Mouse (Mus musculus) embryo, embryonic 10.5 days (tissue): ENCODE results near the gene Nlk.
"Not testable (repeated sequence)": the region's sequence is repeated elsewhere in the genome, so short reads cannot be mapped to it uniquely, and the experiment has no call there.

Source experiments
- DNase-seq: peaks from one replicate; pipeline ENCODE4 v3.0.0-alpha.2; 2015; ENCODE audit warnings: low spot score

The Nlk gene

DNA sequence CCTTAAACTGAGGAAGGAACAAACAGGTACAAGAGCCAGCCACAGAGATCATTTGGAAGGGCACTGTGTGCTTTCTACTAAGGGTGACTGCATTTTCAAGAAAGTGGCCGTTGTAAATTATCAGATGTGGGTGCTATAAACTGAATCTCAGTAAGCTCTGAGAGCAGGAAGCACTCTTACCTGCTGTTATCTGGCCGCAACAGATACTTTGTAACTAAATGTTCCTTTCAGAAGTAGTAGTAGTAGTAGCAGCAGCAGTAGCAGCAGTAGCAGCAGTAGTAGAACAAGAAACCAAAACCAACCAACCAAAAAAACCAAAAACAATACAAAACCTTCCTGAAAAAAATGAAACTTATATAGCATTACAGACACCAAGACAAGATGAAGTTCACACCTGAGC is 101.4 kb downstream of the Nlk start:
- DNase-seq = no peak

DNA sequence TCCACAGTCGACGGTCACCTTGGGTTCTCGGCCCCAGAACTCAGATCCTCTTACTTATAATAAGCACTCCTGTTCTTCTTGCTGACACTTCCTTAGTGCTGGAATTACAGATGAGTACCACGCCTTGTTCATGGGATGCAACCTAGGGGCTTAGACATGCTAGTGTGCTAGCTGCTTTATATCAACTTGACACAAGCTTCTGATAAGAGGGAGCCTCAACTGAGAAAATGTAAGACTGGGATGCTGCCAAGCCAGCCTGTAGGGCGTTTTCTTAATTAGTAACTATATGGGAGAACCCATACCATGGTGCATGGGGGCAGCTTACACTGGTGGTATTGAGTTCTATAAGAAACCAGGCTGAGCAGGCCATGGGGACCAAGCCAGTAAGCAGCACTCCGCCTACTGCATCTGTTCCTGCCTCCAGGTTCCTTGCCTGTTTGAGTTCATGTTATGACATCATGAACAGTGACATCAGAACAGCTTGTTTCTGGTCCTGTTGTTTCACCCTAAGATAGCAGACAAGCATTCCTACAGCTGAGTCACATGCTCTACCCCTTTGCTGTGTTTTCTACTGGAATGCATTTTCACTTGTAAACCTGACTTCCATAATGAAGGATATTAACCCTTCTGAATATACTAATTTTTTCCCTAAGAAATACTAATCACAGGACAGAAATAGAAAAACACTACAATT is 102.8 kb downstream of the Nlk start:
- no peak for DNase-seq

GRCm38 (mm10) chr11:78587677-78588076 is 109.5 kb downstream of the Nlk start:
- not testable (repeated sequence) for DNase-seq

DNA sequence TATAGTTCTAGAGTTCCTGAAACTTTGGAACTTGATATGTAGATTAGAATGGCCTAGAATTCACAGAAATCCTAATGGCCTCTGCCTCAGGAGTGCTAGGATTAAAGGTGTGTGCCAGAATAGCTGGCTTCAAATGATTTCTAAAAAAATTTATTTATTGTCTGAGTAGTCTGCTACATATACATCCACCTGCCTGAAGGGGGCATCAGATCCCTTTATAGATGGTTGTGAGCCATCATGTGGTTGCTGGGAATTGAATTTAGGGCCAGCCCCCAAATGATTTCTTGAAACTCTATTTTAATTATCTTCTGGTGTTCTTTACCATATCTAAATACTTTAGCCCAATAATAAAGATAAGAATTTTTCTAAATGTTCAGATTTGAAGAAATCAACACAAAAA is 111.1 kb downstream of the Nlk start:
- DNase-seq = peak; percentile 31

DNA sequence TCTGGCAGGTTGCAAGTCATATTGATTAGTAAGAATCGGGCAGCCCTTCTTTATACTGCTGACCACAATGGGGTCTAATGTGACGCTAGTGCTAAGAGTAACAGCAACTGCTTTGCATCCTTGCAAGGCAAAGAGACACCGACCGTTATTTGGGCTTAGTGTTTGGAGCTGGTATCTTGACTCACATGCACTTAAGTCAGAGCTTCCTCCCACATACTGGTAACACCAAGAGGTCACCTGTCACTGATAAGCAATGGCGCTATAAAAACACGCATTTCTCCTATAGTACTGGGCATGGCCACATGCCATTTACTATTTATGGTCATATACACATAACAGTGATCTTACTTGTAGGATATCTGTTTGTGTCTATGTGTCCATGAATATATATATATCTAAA is 114.3 kb downstream of the Nlk start:
- DNase-seq = no peak

DNA sequence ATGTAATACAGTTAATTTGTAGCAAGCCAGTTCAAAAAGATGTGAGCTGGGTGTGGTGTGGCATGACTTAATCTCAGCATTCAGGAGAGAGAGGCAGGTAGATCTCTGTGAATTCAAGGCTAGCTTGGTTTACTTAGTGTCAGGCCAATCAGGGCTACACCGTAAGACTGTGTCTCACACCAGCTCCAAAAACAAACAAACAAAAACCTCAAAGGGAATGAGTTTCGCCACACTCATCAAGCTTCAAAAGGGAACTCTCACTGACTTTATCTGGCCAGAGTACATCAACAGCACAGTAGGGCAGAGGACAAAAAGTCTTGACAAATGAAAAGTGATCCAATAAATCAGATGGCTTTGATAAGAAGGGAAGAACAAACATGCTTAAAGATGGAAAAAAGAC is 122.2 kb downstream of the Nlk start:
- DNase-seq = no peak

- no peak for DNase-seq
These were observed 122.6 kb downstream of the Nlk start for GRCm38 (mm10) chr11:78574536-78574935.

GRCm38 (mm10) chr11:78574031-78574430 is 123.1 kb downstream of the Nlk start:
- DNase-seq = not testable (repeated sequence)

GRCm38 (mm10) chr11:78571854-78572253 is 125.3 kb downstream of the Nlk start:
- DNase-seq = no peak

DNA sequence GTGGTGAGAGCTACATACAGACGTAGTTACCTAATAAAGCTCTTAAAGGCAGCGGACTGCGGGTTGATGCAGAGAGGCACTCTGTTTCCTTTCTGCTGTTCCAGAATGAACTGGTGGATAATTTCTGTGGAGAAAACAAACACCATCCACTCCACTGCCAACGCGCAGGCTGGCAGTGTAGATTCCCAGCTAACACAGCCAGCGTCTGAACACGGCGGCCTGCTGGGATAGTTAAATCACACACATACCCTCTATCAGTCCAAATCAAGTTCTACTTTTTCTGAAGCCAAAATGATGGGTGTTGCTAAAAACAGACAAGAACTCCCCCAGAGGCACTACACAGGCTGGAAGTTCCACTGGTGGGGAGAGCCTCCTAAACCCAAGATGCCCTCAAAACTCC is 125.7 kb downstream of the Nlk start:
- no peak for DNase-seq

GRCm38 (mm10) chr11:78569806-78570205 is 127.4 kb downstream of the Nlk start:
- peak; percentile 2 for DNase-seq

DNA sequence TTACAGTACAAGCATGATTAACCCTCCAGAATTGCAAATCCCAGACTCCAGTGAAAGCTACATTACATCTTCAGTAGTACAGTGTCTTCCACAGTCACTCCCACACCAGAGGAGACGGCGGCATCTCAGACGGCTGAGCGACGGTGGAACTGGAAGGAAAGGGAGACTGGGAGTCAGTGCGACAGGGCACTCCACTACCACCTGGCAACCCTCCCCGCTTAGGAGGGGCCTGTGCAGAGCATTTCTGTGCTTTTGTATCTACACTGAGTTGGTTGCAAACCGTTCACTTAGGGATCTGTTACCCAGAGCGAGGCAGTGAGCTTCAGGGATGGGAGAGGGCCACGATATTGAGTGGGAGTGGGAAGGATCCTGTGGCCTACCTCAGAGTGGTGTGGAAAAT is 128.3 kb downstream of the Nlk start:
- no peak for DNase-seq

- DNase-seq = no peak
These were observed 129.6 kb downstream of the Nlk start for GRCm38 (mm10) chr11:78567614-78568013.

DNA sequence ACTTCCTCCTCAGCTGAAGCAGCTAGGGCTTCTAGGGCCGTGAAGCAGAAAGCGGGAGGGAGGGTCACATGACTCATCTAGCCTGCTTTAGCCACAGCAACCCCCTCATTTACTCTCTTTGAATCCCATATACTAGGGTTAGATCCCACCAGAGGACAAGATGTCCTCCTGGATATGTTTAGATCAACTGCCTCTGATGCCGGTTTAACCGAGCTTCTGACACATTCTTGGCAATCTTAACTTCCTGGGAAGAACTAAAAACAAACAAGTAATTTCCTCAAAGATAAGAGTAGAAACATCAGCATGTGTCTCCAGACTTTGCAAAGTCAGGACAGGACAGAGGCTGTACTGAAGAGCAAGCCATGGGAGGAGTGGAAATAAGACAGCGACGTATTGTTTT is 130.4 kb downstream of the Nlk start:
- peak; percentile 10 for DNase-seq

GRCm38 (mm10) chr11:78560447-78560846 is 136.7 kb downstream of the Nlk start:
- DNase-seq = peak; percentile 87

- peak; percentile 10 for DNase-seq
These were observed 139.9 kb downstream of the Nlk start for GRCm38 (mm10) chr11:78557241-78557640.

- DNase-seq = no peak
These were observed 141.1 kb downstream of the Nlk start for GRCm38 (mm10) chr11:78556070-78556469.

DNA sequence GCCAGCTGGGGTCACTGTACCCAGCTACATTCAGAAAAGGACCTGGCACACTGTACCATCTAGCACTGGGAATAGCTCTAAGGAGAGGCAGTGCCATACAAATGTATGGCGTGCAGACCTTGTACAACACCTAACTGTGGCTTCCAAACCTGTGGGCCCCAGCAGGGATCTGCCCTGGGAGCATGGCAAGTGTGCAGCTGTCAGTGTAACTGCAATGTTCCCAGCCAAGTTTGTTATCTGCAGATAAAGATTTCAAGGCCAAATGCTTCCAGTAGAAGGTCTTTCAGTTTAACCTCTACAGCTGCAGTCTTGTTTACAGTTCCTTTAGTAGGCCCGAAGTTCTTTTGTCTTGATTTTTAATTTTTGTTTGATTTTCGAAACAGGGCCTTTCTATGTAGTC is 141.6 kb downstream of the Nlk start:
- DNase-seq = no peak

GRCm38 (mm10) chr11:78551059-78551398 is 146.1 kb downstream of the Nlk start:
- no peak for DNase-seq

DNA sequence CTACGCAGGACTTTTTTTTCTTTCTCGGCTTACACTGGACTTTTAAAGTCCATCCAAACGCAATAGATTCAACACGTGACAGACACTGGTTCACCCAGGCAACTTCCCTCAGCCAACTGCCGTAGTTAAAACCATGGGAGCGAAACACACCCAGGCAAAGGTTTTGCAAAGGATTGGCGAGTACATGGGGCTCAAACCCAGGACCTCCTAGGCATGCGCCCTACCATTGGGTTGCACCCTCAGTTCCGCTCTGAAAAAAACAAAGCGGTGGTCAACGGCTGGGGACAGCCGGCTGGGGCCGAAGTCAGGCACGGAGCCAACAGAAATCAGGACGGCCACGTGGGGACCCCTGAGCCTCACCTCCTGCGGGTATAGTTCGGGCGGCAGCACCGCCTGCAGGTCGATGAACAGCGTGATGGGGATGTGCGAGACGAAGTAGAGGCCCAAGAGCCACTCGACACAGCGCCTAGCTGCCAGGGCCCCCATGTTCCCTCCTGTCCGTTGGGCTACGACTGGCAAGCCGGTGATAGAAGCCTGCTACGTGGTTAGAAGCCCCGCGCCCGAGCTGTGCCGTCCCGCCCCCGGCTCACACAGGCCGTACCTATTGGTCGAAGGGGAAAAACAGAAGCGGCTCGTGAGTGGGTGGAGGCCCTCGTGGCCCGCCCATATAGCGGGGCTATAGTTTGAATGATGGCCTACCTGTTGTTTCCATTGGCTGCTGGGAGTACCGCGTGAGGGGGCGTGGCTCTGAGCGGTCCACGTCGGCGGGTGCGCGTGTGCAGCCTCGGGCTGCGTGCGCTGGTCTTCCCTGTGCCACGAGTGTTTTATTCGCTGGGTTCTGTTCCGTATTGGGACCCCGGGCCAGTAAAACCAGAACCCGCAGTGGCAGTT is 146.8 kb downstream of the Nlk start, which contains the start of gene Tmem97:
Tmem97 (minus strand) TSS at position 610 of the 891 bp plus-strand sequence.
- peak; percentile 98 for DNase-seq

- DNase-seq = peak; percentile 21
These were observed 147.6 kb downstream of the Nlk start for GRCm38 (mm10) chr11:78549491-78549987.

GRCm38 (mm10) chr11:78547718-78548460 is 149.3 kb downstream of the Nlk start:
- DNase-seq = no peak
